Mouse (Mus musculus): Measurements from ENCODE around the gene Cux2. TPM values are rescaled to one million over a fixed set of nuclear protein-coding genes. Genes with fewer than 3 reads are reported as not detected.

Gene Cux2
- polyA plus RNA-seq, 1 experiment from 2014 or later = 19.7 TPM

GRCm38 (mm10) chr5:121831002-121831601 is 218.8 kb downstream of the Cux2 start:
- Histone ChIP-seq H3K36me3 (0 out of 2 replicates have a peak, but pooled peaks cover 3% of the 10 kb centered on the region), H3K27ac (replicated peaks) (no peak overlapping the region), H3K9me3 (no peaks in the 10 kb centered on the region), H3K4me3 (no peak overlapping the region), H3K4me1 (peaks cover 41% of the 10 kb centered on the region), H3K9ac (replicated peaks) (no peak overlapping the region), H3K27me3 (peaks cover 65% of the 10 kb centered on the region), H3K4me2 (replicated peaks) (no peak overlapping the region)
- 94% methylated on average over 6 of the region's 6 CpGs for WGBS
- ATAC-seq (ENCODE audit: low FRiP score, low read depth) = no peak

DNA sequence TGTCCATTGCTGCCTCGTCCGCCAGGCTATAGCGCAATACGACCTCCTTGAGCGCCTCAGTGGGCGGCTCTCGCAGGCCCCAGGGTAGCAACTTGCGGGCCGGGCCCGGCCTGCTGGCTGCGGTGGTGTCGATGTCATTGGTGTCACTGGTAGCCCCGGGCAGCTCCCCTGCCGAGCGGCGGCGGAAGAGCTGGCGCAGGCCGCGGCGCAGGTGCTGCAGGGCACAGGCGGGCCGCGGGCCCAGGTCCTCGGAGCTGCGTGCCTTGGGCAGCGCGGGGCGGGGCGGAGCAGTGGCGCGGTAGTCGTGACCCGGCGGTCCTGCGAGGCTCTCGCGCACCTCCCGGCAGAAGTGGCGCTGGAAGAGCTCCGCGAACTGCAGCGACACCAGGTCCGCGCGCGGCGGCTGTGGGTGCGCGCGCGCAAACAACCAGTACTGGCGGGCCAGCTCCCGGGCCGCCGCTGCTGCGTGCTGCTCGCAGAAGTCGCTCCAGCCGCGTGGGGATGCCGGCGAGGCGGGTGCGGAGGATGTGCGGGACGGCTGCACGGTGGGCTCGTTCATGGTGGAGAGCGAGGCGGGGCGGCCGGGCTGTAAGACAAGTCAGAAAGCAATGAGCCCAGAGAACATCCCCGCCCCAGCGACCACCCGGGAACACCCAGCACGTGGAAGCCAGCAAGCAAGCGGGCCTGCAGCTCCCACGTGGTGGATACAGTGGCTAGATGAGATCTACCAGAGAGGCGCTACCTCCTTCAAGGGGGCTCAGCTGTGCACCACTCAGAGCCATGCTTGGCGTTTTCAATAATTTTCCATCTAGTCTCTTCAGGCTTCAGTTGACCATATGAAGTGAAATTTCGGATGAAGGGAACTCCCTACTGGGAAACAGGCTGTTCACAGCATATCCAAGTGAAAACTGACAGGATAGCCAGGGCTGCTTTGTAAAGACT is 221.1 kb downstream of the Cux2 start:
- no peak; the same call in 1 of the 2 replicates for ATAC-seq (ENCODE audit: low FRiP score, low read depth)
- peaks cover 26% of the 10 kb centered on the region for H3K4me1 ChIP-seq
- H3K9ac ChIP-seq (replicated peaks) = peak overlapping the region; percentile 37
- H3K27ac ChIP-seq (replicated peaks) = no peak overlapping the region
- 4% methylated on average over 71 of the region's 82 CpGs for WGBS
- 0 out of 2 replicates have a peak, but pooled peaks cover 3% of the 10 kb centered on the region for H3K36me3 ChIP-seq
- no peaks in the 10 kb centered on the region for H3K9me3 ChIP-seq
- peak overlapping the region; percentile 45 for H3K4me3 ChIP-seq
- H3K27me3 ChIP-seq = peaks cover 49% of the 10 kb centered on the region
- peak overlapping the region; percentile 88 for H3K4me2 ChIP-seq (replicated peaks)

DNA sequence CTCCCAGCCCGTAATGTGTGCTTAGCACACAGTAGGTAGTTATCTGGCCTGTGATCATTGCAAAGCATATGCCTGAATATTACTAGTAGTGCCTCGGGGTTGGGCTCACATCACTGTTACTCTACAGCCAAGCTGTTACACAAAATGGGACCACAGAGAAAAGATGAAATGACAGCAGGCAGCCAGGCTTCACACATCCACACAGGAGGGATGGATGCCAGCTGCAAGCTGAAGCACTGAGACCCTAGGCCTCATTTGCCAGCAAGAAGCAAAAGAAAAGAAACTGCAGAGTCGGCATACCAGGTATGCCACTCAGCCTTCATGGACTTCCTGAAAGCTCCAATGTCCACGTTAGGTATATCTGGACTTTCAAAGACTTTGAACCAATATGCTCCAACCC is 222.0 kb downstream of the Cux2 start:
- WGBS = 81% methylated on average over 4 of the region's 4 CpGs
- H3K27me3 ChIP-seq = peaks cover 49% of the 10 kb centered on the region
- 0 out of 2 replicates have a peak, but pooled peaks cover 3% of the 10 kb centered on the region for H3K36me3 ChIP-seq
- no peak overlapping the region for H3K27ac ChIP-seq (replicated peaks)
- no peak overlapping the region for H3K4me3 ChIP-seq
- H3K4me2 ChIP-seq (replicated peaks) = peak overlapping the region; percentile 88
- H3K9ac ChIP-seq (replicated peaks) = no peak overlapping the region
- no peak for ATAC-seq (ENCODE audit: low FRiP score, low read depth)
- peaks cover 18% of the 10 kb centered on the region for H3K4me1 ChIP-seq
- H3K9me3 ChIP-seq = no peaks in the 10 kb centered on the region

- Histone ChIP-seq H3K4me2 (replicated peaks) (no peak overlapping the region), H3K27me3 (peaks cover 42% of the 10 kb centered on the region), H3K4me3 (no peak overlapping the region), H3K4me1 (peaks cover 14% of the 10 kb centered on the region), H3K36me3 (peaks cover 7% of the 10 kb centered on the region; the same call in 1 of the 2 replicates), H3K9me3 (no peaks in the 10 kb centered on the region), H3K9ac (replicated peaks) (no peak overlapping the region), H3K27ac (replicated peaks) (no peak overlapping the region)
- no peak for ATAC-seq (ENCODE audit: low FRiP score, low read depth)
- 94% methylated on average over 3 of the region's 3 CpGs for WGBS
These were observed 224.3 kb downstream of the Cux2 start for GRCm38 (mm10) chr5:121825606-121826005.

- H3K4me2 ChIP-seq (replicated peaks) = no peak overlapping the region
- peaks cover 20% of the 10 kb centered on the region for H3K36me3 ChIP-seq
- 0 out of 2 replicates have a peak overlapping the region, but pooled peaks have one; percentile 0 for H3K27ac ChIP-seq (replicated peaks)
- peaks cover 28% of the 10 kb centered on the region for H3K27me3 ChIP-seq
- WGBS = 64% methylated on average over 4 of the region's 4 CpGs
- H3K9ac ChIP-seq (replicated peaks) = no peak overlapping the region
- peaks cover 10% of the 10 kb centered on the region for H3K4me1 ChIP-seq
- no peak overlapping the region for H3K4me3 ChIP-seq
- no peaks in the 10 kb centered on the region for H3K9me3 ChIP-seq
- ATAC-seq (ENCODE audit: low FRiP score, low read depth) = no peak
These were observed 225.8 kb downstream of the Cux2 start for GRCm38 (mm10) chr5:121824121-121824520.

DNA sequence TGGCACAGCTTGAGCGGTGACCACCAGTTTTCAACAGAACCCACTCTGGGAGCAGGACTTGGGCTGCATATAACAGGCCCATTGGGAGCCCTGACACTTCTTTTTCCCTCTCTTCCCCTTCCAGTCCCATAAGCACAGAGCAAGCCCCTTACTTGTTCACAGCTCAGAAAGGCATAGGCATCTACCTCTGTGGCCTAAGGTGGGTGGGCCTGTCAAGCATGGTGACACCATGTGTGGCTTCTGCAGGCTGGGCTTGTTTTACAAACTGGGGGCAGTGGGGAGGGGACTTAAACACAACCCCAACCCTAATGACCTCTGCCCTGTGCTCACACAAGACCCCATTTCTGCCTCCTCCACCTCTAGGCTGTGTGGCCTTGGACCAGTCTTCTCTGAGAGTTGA is 226.2 kb downstream of the Cux2 start:
- Histone ChIP-seq H3K4me1 (peaks cover 6% of the 10 kb centered on the region), H3K4me2 (replicated peaks) (no peak overlapping the region), H3K27ac (replicated peaks) (no peak overlapping the region), H3K9ac (replicated peaks) (no peak overlapping the region), H3K27me3 (peaks cover 24% of the 10 kb centered on the region), H3K36me3 (peaks cover 25% of the 10 kb centered on the region), H3K4me3 (no peak overlapping the region), H3K9me3 (no peaks in the 10 kb centered on the region)
- no peak for ATAC-seq (ENCODE audit: low FRiP score, low read depth)
- WGBS = 94% methylated on average over 1 of the region's 1 CpGs

DNA sequence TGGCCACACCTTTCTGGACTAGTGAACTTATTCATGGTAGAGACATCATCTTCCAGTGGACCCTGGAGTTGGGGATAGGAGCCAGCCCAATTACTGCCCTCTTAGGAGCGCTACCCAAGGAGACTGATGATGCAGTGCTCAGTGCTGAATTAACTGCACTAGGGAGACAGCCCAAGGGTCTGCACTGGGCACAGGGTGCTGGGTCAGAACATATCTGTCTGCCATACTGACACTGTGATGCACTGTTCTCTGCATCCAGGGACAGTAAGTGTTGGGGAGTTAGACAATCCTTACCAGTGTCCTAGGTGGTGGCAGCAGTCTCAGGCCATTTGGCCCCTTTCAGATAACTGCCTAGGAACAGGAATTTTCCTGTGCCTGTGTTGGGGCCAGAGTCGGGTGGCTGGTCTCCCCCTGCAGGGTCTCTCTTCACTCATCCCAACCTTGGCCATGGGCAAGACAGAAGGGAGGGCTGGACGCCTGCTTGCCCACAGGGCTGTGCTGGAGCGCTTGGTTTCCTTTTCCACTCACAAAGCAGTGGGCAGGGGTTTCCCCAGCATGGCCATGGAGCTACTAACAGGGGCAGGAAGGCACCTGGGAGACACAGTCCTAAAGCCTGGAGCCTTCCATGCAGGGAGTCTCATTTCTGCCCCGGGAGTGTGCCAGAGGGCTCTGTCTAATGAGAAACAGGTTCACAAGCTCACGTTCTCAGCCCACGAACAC is 227.0 kb downstream of the Cux2 start:
- no peak overlapping the region for H3K9ac ChIP-seq (replicated peaks)
- 84% methylated on average over 7 of the region's 7 CpGs for WGBS
- no peak overlapping the region for H3K4me2 ChIP-seq (replicated peaks)
- ATAC-seq (ENCODE audit: low FRiP score, low read depth) = no peak
- H3K36me3 ChIP-seq = peaks cover 32% of the 10 kb centered on the region
- H3K27me3 ChIP-seq = peaks cover 17% of the 10 kb centered on the region
- H3K9me3 ChIP-seq = no peaks in the 10 kb centered on the region
- no peaks in the 10 kb centered on the region for H3K4me1 ChIP-seq
- no peak overlapping the region for H3K4me3 ChIP-seq
- no peak overlapping the region; the same call in 1 of the 2 replicates for H3K27ac ChIP-seq (replicated peaks)

DNA sequence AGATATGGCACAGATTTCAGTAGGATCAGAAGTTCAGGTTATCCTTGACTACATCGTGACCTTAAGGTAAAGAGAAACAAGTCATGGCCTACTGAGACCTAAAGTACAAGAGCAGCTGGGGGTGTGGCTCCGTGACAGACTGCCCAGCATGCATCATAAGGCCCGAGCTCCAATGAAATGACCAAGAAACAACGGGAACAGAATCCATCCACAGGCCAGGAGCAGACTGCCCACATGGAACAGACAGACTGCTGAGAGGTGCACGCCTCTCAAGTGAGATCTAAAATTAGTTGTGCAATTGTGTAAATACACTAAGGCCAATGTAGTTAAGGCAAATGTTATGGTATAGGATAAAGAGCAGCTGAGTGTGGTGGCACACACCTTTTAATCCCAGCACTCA is 228.3 kb downstream of the Cux2 start:
- Histone ChIP-seq H3K27me3 (0 out of 2 replicates have a peak, but pooled peaks cover 3% of the 10 kb centered on the region), H3K4me2 (replicated peaks) (no peak overlapping the region), H3K4me1 (no peaks in the 10 kb centered on the region), H3K27ac (replicated peaks) (no peak overlapping the region), H3K9ac (replicated peaks) (no peak overlapping the region), H3K4me3 (no peak overlapping the region), H3K36me3 (peaks cover 43% of the 10 kb centered on the region), H3K9me3 (no peaks in the 10 kb centered on the region)
- WGBS = 87% methylated on average over 5 of the region's 5 CpGs
- no peak for ATAC-seq (ENCODE audit: low FRiP score, low read depth)

GRCm38 (mm10) chr5:121821116-121821515 is 228.8 kb downstream of the Cux2 start:
- no peak overlapping the region for H3K27ac ChIP-seq (replicated peaks)
- no peak for ATAC-seq (ENCODE audit: low FRiP score, low read depth)
- H3K36me3 ChIP-seq = peaks cover 47% of the 10 kb centered on the region
- WGBS = 91% methylated on average over 5 of the region's 5 CpGs
- no peaks in the 10 kb centered on the region for H3K9me3 ChIP-seq
- H3K27me3 ChIP-seq = no peaks in the 10 kb centered on the region
- H3K4me2 ChIP-seq (replicated peaks) = no peak overlapping the region
- H3K4me3 ChIP-seq = no peak overlapping the region
- no peaks in the 10 kb centered on the region for H3K4me1 ChIP-seq
- H3K9ac ChIP-seq (replicated peaks) = no peak overlapping the region

- WGBS = 93% methylated on average over 3 of the region's 3 CpGs
- no peak for ATAC-seq (ENCODE audit: low FRiP score, low read depth)
- no peak overlapping the region for H3K27ac ChIP-seq (replicated peaks)
These were observed 229.2 kb downstream of the Cux2 start for GRCm38 (mm10) chr5:121820657-121821056.

DNA sequence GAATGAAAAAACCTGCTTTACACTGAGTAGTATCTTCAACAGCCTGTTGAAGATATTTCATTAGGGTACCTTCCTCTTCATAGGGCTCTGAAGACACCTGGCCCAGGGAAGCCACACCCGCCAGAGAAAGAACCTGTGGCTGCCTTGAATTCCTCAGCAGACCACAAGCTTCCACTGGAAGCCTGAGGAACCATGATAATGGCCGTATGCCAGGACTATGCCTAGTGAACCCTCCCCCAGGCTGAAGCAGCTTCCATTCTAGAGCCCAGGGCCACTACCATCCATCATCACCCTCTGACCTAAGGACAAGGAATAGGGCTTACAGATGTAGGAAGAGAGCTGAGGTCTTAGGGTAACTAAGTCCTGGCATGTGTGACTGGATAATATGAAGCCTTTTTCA is 229.7 kb downstream of the Cux2 start:
- peaks cover 56% of the 10 kb centered on the region for H3K36me3 ChIP-seq
- no peak overlapping the region for H3K9ac ChIP-seq (replicated peaks)
- no peaks in the 10 kb centered on the region for H3K9me3 ChIP-seq
- no peak overlapping the region for H3K4me2 ChIP-seq (replicated peaks)
- H3K27me3 ChIP-seq = no peaks in the 10 kb centered on the region
- H3K4me3 ChIP-seq = no peak overlapping the region
- H3K27ac ChIP-seq (replicated peaks) = no peak overlapping the region
- H3K4me1 ChIP-seq = no peaks in the 10 kb centered on the region
- WGBS = 93% methylated on average over 2 of the region's 2 CpGs
- ATAC-seq (ENCODE audit: low FRiP score, low read depth) = no peak

More at GRCm38 (mm10) chr5:121820657-121821056, 229.2 kb downstream of the Cux2 start:
- H3K9ac ChIP-seq (replicated peaks) = no peak overlapping the region
- no peaks in the 10 kb centered on the region for H3K4me1 ChIP-seq
- peaks cover 52% of the 10 kb centered on the region for H3K36me3 ChIP-seq
- no peak overlapping the region for H3K4me3 ChIP-seq
- no peak overlapping the region for H3K4me2 ChIP-seq (replicated peaks)
- H3K27me3 ChIP-seq = no peaks in the 10 kb centered on the region
- no peaks in the 10 kb centered on the region for H3K9me3 ChIP-seq
